Mouse (Mus musculus) forebrain, embryonic 12.5 days (tissue): ENCODE measurements at regions not wholly inside any gene's neighbourhood (a gene's known extent, or its start where the extent isn't known, plus 50 kb on each side); places are given as distances from the start of the nearest gene placed in this dataset.

Experiments
- ATAC-seq: fragments of 200-750 bp; cut with Nextera tagmentation; 2 replicates; pipeline ENCODE4 v1.8.0; 2017; ENCODE audit warnings: moderate TSS enrichment; ENCODE audit not compliant: low FRiP score
- H3K27ac ChIP-seq: fragments of 300-500 bp; sonication (generic); 2 replicates; pipeline ENCODE4 v1.5.1; 2016; ENCODE audit warnings: mild to moderate bottlenecking
- H3K27me3 ChIP-seq: fragments of 300-500 bp; sonication (generic); 2 replicates; pipeline ENCODE4 v1.6.1; 2016; ENCODE audit warnings: mild to moderate bottlenecking
- H3K36me3 ChIP-seq: fragments of 300-500 bp; sonication (generic); replicated peaks from 2 replicates; pipeline ENCODE4 v1.6.1; 2016; ENCODE audit warnings: mild to moderate bottlenecking
- H3K4me1 ChIP-seq: fragments of 300-500 bp; sonication (generic); 2 replicates; pipeline ENCODE4 v1.6.1; 2016
- H3K4me2 ChIP-seq: fragments of 300-500 bp; sonication (generic); 2 replicates; pipeline ENCODE4 v1.6.1; 2016; ENCODE audit warnings: mild to moderate bottlenecking, moderate library complexity
- H3K4me3 ChIP-seq: fragments of 300-500 bp; sonication (generic); replicated peaks from 2 replicates; pipeline ENCODE4 v1.5.1; 2016; ENCODE audit warnings: mild to moderate bottlenecking
- H3K9ac ChIP-seq: fragments of 300-500 bp; sonication (generic); 2 replicates; pipeline ENCODE4 v1.6.1; 2016; ENCODE audit warnings: mild to moderate bottlenecking
- H3K9me3 ChIP-seq: fragments of 300-500 bp; sonication (generic); 2 replicates; pipeline ENCODE4 v1.6.1; 2016
- WGBS: fragments of 180-500 bp; shearing (Covaris S2); methylation state at CpG from one replicate; pipeline ENCODE4 v1.1.7; 2016; 5-methylcytosine and 5-hydroxymethylcytosine counted together

DNA sequence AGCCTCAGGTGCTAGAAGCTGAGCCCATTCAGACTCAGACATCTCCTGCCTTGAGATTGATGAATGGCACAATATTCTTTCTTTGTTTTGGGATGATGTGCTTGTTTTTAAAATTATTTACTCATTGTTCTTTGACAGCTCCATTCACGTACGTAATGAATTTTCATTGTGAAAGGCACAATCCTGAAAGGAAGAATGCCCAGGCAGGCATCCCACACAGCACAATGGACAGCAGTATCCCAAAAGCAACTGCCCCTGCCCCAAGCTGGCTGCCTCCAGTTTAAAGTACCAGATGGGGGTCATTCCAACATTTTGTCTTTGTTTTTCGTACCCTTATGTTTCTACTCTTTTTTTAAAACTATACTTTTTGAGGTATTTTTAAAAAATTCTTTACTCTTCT is 210.9 kb upstream of the St8sia2 start:
- no peaks in the 10 kb centered on the region for H3K4me1 ChIP-seq
- no peaks in the 10 kb centered on the region for H3K27me3 ChIP-seq
- H3K36me3 ChIP-seq: no peaks in the 10 kb centered on the region
- no peaks in the 10 kb centered on the region for H3K9me3 ChIP-seq
- no peak overlapping the region for H3K27ac ChIP-seq
- no peak overlapping the region for H3K4me2 ChIP-seq
- 71% methylated on average over 3 of the region's 3 CpGs for WGBS
- no peak overlapping the region for H3K9ac ChIP-seq
- ATAC-seq: no peak
- no peak overlapping the region for H3K4me3 ChIP-seq

DNA sequence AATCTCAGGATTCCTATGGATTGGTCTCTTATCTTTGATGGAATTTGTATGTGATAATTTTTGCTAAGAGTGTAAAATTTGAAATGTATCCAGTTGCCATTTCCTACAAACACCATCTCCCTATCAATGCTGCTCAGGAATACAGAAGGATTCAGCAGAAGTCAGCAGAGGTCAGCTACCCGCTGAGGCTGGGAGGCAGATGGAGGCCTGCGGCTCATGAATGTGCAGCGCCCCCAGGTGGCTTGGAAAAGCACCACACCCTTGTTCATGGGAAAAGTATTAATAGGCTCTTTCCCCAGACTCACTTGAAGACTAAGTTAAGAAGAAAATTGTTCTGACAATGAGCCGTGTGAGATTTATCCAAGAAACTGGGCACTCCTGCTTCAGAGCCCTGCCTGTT is 187.2 kb upstream of the St8sia2 start:
- Histone ChIP-seq H3K27me3 (no peaks in the 10 kb centered on the region), H3K36me3 (no peaks in the 10 kb centered on the region), H3K4me1 (no peaks in the 10 kb centered on the region), H3K9me3 (no peaks in the 10 kb centered on the region), H3K27ac (no peak overlapping the region), H3K9ac (no peak overlapping the region), H3K4me3 (no peak overlapping the region), H3K4me2 (no peak overlapping the region)
- 25% methylated on average over 4 of the region's 4 CpGs for WGBS
- ATAC-seq: no peak

- WGBS: 92% methylated on average over 6 of the region's 6 CpGs
- no peak overlapping the region for H3K27ac ChIP-seq
- H3K4me1 ChIP-seq: no peaks in the 10 kb centered on the region
- H3K27me3 ChIP-seq: no peaks in the 10 kb centered on the region
- no peaks in the 10 kb centered on the region for H3K9me3 ChIP-seq
- no peak overlapping the region for H3K9ac ChIP-seq
- H3K4me3 ChIP-seq: no peak overlapping the region
- H3K4me2 ChIP-seq: no peak overlapping the region
- no peak for ATAC-seq
- no peaks in the 10 kb centered on the region for H3K36me3 ChIP-seq
These were observed 185.3 kb upstream of the St8sia2 start for GRCm38 (mm10) chr7:74198796-74199195.

DNA sequence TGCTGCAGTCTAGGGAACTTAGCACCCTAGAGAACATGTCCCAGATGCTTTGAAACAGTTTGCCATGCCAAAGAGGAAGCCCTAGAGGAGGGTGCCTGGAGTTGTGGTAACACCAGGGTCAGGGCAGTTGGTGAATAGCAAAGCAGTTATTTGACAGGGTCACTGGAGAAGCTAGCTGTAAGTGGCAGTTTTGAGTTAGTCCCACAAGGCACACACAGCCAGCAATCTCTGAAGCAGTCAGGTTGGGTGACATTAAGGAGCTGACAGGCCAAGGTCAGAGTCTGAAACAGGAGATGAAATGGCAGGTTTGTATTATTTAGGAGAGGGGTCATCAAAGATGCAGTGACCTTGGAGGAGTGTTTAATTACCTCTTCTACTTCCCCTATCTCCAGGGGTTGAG is 171.2 kb upstream of the St8sia2 start:
- no peak for ATAC-seq
- H3K4me2 ChIP-seq: no peak overlapping the region
- H3K4me1 ChIP-seq: no peaks in the 10 kb centered on the region

GRCm38 (mm10) chr7:74174206-74174605 is 160.7 kb upstream of the St8sia2 start:
- Histone ChIP-seq H3K4me2 (no peak overlapping the region), H3K9me3 (no peaks in the 10 kb centered on the region), H3K9ac (no peak overlapping the region), H3K27ac (no peak overlapping the region), H3K27me3 (no peaks in the 10 kb centered on the region), H3K4me3 (no peak overlapping the region), H3K4me1 (peaks cover 15% of the 10 kb centered on the region), H3K36me3 (no peaks in the 10 kb centered on the region)
- no peak for ATAC-seq
- WGBS: 57% methylated on average over 5 of the region's 5 CpGs

More for the DNA sequence above, 171.2 kb upstream of the St8sia2 start:
- H3K27me3 ChIP-seq: no peaks in the 10 kb centered on the region
- no peak overlapping the region for H3K9ac ChIP-seq
- H3K9me3 ChIP-seq: no peaks in the 10 kb centered on the region
- no peaks in the 10 kb centered on the region for H3K36me3 ChIP-seq
- H3K4me3 ChIP-seq: no peak overlapping the region
- no peak overlapping the region for H3K27ac ChIP-seq

DNA sequence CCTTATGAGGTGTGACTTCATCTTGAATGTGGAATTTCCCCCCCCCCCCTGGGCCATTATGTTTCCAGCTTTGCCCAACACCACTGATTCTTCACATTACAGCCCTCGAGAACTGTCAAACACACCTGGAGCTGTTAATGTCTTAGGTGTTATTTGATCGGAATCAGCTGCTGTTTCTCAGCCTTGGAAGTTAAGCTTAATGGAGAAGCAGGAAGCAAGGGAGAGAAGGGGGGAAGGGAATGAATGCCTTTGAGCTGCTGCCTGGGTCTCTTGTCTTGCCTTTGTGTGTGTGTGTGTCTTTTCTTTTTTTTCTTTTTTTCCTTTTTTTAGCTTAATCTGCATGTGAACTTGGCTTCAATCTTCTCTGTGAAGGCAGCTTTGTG is 159.7 kb upstream of the St8sia2 start:
- Histone ChIP-seq H3K27ac (0 out of 2 replicates have a peak overlapping the region, but pooled peaks have one; percentile 13), H3K27me3 (no peaks in the 10 kb centered on the region), H3K36me3 (no peaks in the 10 kb centered on the region), H3K9me3 (no peaks in the 10 kb centered on the region), H3K4me3 (no peak overlapping the region), H3K9ac (no peak overlapping the region; the same call in 1 of the 2 replicates), H3K4me2 (no peak overlapping the region), H3K4me1 (peaks cover 15% of the 10 kb centered on the region)
- WGBS: 50% methylated on average over 2 of the region's 2 CpGs
- ATAC-seq: no peak

DNA sequence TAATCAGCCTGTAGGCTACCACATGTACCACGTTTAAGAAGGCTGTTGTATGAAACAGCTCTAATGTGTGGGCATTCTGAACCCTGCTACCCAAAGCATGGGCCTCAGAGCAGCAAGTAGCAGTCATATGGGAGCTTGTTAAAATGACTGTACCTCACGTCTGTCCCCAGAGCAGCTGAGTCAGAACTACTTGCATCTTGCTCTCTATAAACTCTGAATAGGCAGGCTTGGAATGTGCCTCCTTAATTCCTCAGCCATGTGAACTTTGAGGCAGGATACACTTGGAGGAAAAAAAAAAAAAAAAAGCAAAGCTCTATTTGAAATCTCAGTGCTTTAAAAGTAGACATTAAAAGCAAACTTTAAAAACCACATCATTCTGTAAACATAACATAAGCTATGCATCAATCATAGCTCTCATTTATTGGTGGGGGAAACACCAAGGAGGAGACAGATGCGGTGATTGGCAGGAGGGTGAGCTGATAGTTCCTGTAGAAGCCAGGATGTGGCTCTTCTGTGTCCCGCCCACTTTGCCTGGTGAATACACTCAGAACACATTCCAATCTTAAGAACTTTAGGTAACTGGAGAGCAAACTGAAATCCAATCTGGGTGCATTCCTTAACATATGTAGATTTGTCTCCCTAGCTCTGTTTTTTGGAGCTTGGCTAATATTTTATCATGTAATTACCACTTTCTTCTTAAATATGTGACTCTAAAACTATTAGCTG is 159.2 kb upstream of the St8sia2 start:
- Histone ChIP-seq H3K36me3 (no peaks in the 10 kb centered on the region), H3K4me2 (no peak overlapping the region), H3K4me1 (peaks cover 15% of the 10 kb centered on the region), H3K4me3 (no peak overlapping the region), H3K27me3 (no peaks in the 10 kb centered on the region), H3K9me3 (no peaks in the 10 kb centered on the region), H3K27ac (no peak overlapping the region), H3K9ac (no peak overlapping the region)
- 72% methylated on average over 4 of the region's 4 CpGs for WGBS
- ATAC-seq: no peak

- no peak for ATAC-seq
- Histone ChIP-seq H3K4me2 (no peak overlapping the region), H3K9me3 (no peaks in the 10 kb centered on the region), H3K4me3 (no peak overlapping the region), H3K36me3 (no peaks in the 10 kb centered on the region), H3K9ac (no peak overlapping the region), H3K27me3 (no peaks in the 10 kb centered on the region), H3K4me1 (no peaks in the 10 kb centered on the region), H3K27ac (no peak overlapping the region)
- WGBS: 55% methylated on average over 4 of the region's 4 CpGs
These were observed 138.1 kb upstream of the St8sia2 start for GRCm38 (mm10) chr7:74151590-74151989.

- H3K4me1 ChIP-seq: no peaks in the 10 kb centered on the region
- H3K9ac ChIP-seq: no peak overlapping the region
- H3K9me3 ChIP-seq: no peaks in the 10 kb centered on the region
- WGBS: 83% methylated on average over 3 of the region's 3 CpGs
- H3K4me2 ChIP-seq: no peak overlapping the region
- no peaks in the 10 kb centered on the region for H3K36me3 ChIP-seq
- H3K27ac ChIP-seq: no peak overlapping the region
- no peak overlapping the region for H3K4me3 ChIP-seq
- no peak for ATAC-seq
- H3K27me3 ChIP-seq: no peaks in the 10 kb centered on the region
These were observed 129.7 kb upstream of the St8sia2 start for GRCm38 (mm10) chr7:74143236-74143635.

- no peak overlapping the region for H3K4me3 ChIP-seq
- no peaks in the 10 kb centered on the region for H3K9me3 ChIP-seq
- no peak for ATAC-seq
- 65% methylated on average over 6 of the region's 6 CpGs for WGBS
- no peaks in the 10 kb centered on the region for H3K27me3 ChIP-seq
- H3K36me3 ChIP-seq: no peaks in the 10 kb centered on the region
- H3K27ac ChIP-seq: no peak overlapping the region
- no peak overlapping the region for H3K9ac ChIP-seq
- no peaks in the 10 kb centered on the region for H3K4me1 ChIP-seq
- H3K4me2 ChIP-seq: no peak overlapping the region
These were observed 124.7 kb upstream of the St8sia2 start for GRCm38 (mm10) chr7:74138169-74138568.

DNA sequence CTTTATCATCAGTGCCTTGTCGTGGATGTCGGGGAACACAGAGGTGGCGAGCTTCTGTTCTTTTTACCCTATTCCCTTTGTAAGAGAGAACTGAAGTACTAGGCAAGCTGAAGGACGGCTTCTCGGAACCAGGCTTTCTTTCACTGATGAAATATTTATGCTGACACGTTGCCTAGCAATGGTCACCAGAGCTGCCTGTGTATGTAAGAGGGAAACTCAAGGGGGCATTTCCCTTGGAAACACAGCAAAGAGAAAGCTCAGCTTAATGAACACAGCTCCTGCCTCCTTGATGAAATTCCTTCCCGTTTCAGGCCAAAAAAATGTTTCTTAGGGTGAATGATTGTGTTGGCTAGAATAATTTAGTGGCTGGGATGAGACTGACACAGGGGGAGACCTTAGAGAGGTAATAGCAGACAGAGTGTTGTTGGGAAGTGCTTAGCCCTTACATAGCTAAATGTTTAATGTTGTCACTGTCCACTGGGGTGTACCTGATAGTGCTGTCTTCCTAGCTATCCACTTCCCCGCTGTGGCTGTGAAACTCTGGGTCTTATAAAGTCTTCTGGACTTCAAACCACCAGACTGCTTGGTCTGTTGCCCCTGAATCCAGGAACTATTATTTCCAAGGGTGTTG is 116.8 kb upstream of the St8sia2 start:
- H3K9me3 ChIP-seq: no peaks in the 10 kb centered on the region
- no peaks in the 10 kb centered on the region for H3K36me3 ChIP-seq
- peak; percentile 68 for ATAC-seq
- no peaks in the 10 kb centered on the region; the same call in 1 of the 2 replicates for H3K27me3 ChIP-seq
- H3K27ac ChIP-seq: 0 out of 2 replicates have a peak overlapping the region, but pooled peaks have one; percentile 31
- 32% methylated on average over 8 of the region's 8 CpGs for WGBS
- no peak overlapping the region for H3K4me2 ChIP-seq
- H3K9ac ChIP-seq: no peak overlapping the region
- peaks cover 15% of the 10 kb centered on the region for H3K4me1 ChIP-seq
- no peak overlapping the region for H3K4me3 ChIP-seq

GRCm38 (mm10) chr7:74112071-74112470 is 98.6 kb upstream of the St8sia2 start:
- H3K36me3 ChIP-seq: no peaks in the 10 kb centered on the region
- H3K9me3 ChIP-seq: no peaks in the 10 kb centered on the region
- H3K9ac ChIP-seq: no peak overlapping the region
- H3K27me3 ChIP-seq: no peaks in the 10 kb centered on the region
- no peaks in the 10 kb centered on the region for H3K4me1 ChIP-seq
- H3K4me3 ChIP-seq: no peak overlapping the region
- ATAC-seq: no peak
- 88% methylated on average over 2 of the region's 2 CpGs for WGBS
- H3K4me2 ChIP-seq: no peak overlapping the region
- no peak overlapping the region for H3K27ac ChIP-seq

DNA sequence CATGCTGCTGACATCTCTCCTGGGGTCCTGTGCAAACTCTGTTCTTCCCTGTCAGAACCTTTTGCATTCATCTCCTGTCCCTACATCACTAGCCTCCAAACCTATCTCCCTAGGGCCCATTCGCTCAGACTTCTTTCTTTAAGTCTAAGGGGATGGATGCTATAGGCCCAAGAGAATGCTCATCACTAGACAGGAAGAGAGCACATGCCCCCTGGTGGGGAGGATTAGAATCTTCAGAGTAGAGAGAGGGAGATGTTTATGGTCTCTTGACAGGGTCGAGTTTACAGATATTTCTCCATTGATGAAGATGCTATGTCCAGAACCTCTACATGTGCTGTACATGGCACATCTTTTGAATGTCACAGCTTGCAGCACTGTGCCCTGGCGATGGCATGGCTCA is 94.9 kb upstream of the St8sia2 start:
- Histone ChIP-seq H3K9me3 (no peaks in the 10 kb centered on the region), H3K27me3 (no peaks in the 10 kb centered on the region; the same call in 1 of the 2 replicates), H3K4me3 (no peak overlapping the region), H3K4me2 (no peak overlapping the region), H3K36me3 (no peaks in the 10 kb centered on the region), H3K9ac (no peak overlapping the region), H3K4me1 (no peaks in the 10 kb centered on the region), H3K27ac (no peak overlapping the region)
- ATAC-seq: no peak
- 66% methylated on average over 3 of the region's 3 CpGs for WGBS
